In the genomic region with DNA sequence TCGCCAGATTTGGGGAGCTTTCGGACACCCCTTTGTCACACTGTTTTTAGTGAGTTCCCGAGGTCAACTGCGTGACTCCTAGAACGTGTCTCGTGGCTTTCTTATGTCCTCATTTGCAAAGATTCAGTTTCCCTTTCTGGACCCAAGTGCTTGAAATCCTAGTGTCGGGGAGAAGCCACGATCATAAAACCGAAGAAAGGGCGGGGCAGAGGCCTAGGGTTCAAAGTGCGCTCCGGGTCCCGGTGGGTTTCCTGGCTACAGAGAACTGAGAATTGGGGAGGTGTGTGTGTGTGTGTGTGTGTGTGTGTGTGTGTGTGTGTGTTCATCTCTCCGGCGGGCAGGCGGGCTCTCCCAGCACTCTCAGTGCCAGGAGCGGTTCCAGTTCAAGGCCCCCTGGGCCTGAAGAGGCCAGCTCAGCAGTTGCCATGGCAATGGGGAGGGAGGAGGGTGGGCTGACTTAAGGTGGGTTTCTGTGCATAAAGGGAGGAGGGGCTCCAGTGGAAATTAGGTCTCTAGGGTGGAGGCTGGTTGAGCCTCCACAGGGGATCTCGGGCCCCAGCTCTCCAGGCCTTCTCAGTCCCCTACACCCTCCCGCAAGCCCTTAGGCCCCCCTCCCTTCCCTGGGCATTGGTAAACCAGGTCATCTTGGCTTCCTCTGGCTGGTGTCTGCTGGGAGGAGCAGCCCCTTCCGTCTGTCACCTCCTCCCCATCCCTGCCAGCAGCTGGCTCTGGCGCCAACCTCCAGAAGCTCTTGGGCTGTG, we compare ENCODE assay signal across 8 mouse cellular contexts. TPM values are rescaled to one million over a fixed set of nuclear protein-coding genes. Genes with fewer than 3 reads are reported as not detected.
DNase-seq lines count a peak whose midpoint lies in the region; ATAC-seq lines count a peak whose summit lies in the region.

No protein-coding gene starts in this region.

- peak overlapping the region; percentile 4 for H3K9ac ChIP-seq in embryonic facial prominence, embryonic 12.5 days
- H3K9ac ChIP-seq in intestine, embryonic 14.5 days (ENCODE audit: low read length), result 0 out of 2 replicates have a peak overlapping the region, but pooled peaks have one; percentile 7
- no peak overlapping the region for H3K9ac ChIP-seq in stomach, embryonic 15.5 days

- peak overlapping the region; percentile 85 for H3K4me2 ChIP-seq in embryonic facial prominence, embryonic 12.5 days (replicated peaks)
- peak overlapping the region; percentile 96 for H3K4me2 ChIP-seq in intestine, embryonic 14.5 days (ENCODE audit: low read length)
- peak overlapping the region; percentile 95 for H3K4me2 ChIP-seq in stomach, embryonic 15.5 days

- intact Hi-C loops in heart, postnatal 14 days (cut with DNase I), result no loop called here

- DNase-seq in heart, adult 11 months, result peak; percentile 95
- DNase-seq in heart, postnatal 14 days, result no peak
- peak; percentile 59 for DNase-seq in adrenal gland, adult 8-10 months
- peak; percentile 71 for DNase-seq in intestine, embryonic 14.5 days (ENCODE audit: low spot score)
- DNase-seq in right cerebral cortex, adult 2 months (ENCODE audit: low spot score in 2 of 2), result no peak

- H3K9me3 ChIP-seq in embryonic facial prominence, embryonic 12.5 days, result no peaks in the 10 kb centered on the region
- no peaks in the 10 kb centered on the region for H3K9me3 ChIP-seq in intestine, embryonic 14.5 days (ENCODE audit: control insufficient read depth, low read length)
- peaks cover 2% of the 10 kb centered on the region; the same call in 1 of the 2 replicates for H3K9me3 ChIP-seq in megakaryocyte, embryonic 14.5 days
- H3K9me3 ChIP-seq in stomach, embryonic 15.5 days, result no peaks in the 10 kb centered on the region

- H3K27ac ChIP-seq in embryonic facial prominence, embryonic 12.5 days, result no peak overlapping the region
- H3K27ac ChIP-seq in intestine, embryonic 14.5 days (ENCODE audit: low read depth), result no peak overlapping the region
- no peak overlapping the region for H3K27ac ChIP-seq in stomach, embryonic 15.5 days

- peak overlapping the region; percentile 60 for H3K4me3 ChIP-seq in embryonic facial prominence, embryonic 12.5 days
- H3K4me3 ChIP-seq in intestine, embryonic 14.5 days (ENCODE audit: low read depth, low read length), result peak overlapping the region; percentile 63
- H3K4me3 ChIP-seq in megakaryocyte, embryonic 14.5 days (replicated peaks), result peak overlapping the region; percentile 93
- peak overlapping the region; percentile 63 for H3K4me3 ChIP-seq in stomach, embryonic 15.5 days (replicated peaks)

- H3K4me1 ChIP-seq in embryonic facial prominence, embryonic 12.5 days, result peaks cover 13% of the 10 kb centered on the region
- H3K4me1 ChIP-seq in intestine, embryonic 14.5 days (replicated peaks; ENCODE audit: control insufficient read depth, insufficient read depth, low read length), result 0 out of 2 replicates have a peak, but pooled peaks cover 3% of the 10 kb centered on the region
- peaks cover 47% of the 10 kb centered on the region for H3K4me1 ChIP-seq in megakaryocyte, embryonic 14.5 days
- peaks cover 15% of the 10 kb centered on the region for H3K4me1 ChIP-seq in stomach, embryonic 15.5 days

- peaks cover 27% of the 10 kb centered on the region for H3K27me3 ChIP-seq in embryonic facial prominence, embryonic 12.5 days
- H3K27me3 ChIP-seq in intestine, embryonic 14.5 days (replicated peaks; ENCODE audit: control insufficient read depth, insufficient read depth, low read length), result no peaks in the 10 kb centered on the region
- H3K27me3 ChIP-seq in megakaryocyte, embryonic 14.5 days (replicated peaks), result peaks cover 44% of the 10 kb centered on the region
- H3K27me3 ChIP-seq in stomach, embryonic 15.5 days (replicated peaks), result no peaks in the 10 kb centered on the region

- 10% methylated on average over 20 of the region's 21 CpGs for WGBS in embryonic facial prominence, embryonic 12.5 days
- 13% methylated on average over 21 of the region's 21 CpGs for WGBS in intestine, embryonic 14.5 days
- 25% methylated on average over 21 of the region's 21 CpGs for WGBS in stomach, embryonic 15.5 days

- H3K36me3 ChIP-seq in embryonic facial prominence, embryonic 12.5 days, result no peaks in the 10 kb centered on the region
- H3K36me3 ChIP-seq in intestine, embryonic 14.5 days (ENCODE audit: control insufficient read depth, insufficient read depth, low read length), result no peaks in the 10 kb centered on the region
- no peaks in the 10 kb centered on the region for H3K36me3 ChIP-seq in megakaryocyte, embryonic 14.5 days (replicated peaks; ENCODE audit: low read length)
- no peaks in the 10 kb centered on the region for H3K36me3 ChIP-seq in stomach, embryonic 15.5 days

- peak; percentile 4; the same call in 1 of the 2 replicates for ATAC-seq in embryonic facial prominence, embryonic 12.5 days (ENCODE audit: insufficient number of reproducible peaks, insufficient read depth, low FRiP score, low TSS enrichment)
- no peak; the same call in 1 of the 2 replicates for ATAC-seq in intestine, embryonic 14.5 days (replicated peaks; ENCODE audit: low FRiP score, low TSS enrichment, low read depth)
- no peak for ATAC-seq in stomach, embryonic 15.5 days (ENCODE audit: insufficient read depth, low FRiP score, low read depth)

RNA-seq across cellular contexts. Expression of gene Rasa4, which starts 1.4 kb away (rescaled TPM):
- total RNA-seq in heart, postnatal 14 days (2021), result 1 to 10 TPM; 6.6 to 8.3 TPM
- 10 to 100 TPM; 15.0 to 39.0 (median 29.5) TPM for total RNA-seq in adrenal gland, adult 8-10 months (2022)
- 13.1 and 13.7 TPM in 2 replicates for polyA plus RNA-seq in embryonic facial prominence, embryonic 12.5 days (2016; fragmentation: Nextera tagmentation; extraction: Ambion mirVana)
- polyA plus RNA-seq in intestine, embryonic 14.5 days (2014; fragmentation: Nextera tagmentation; extraction: Ambion mirVana), result 22.6 and 26.1 TPM in 2 replicates
- polyA plus RNA-seq in megakaryocyte, embryonic 14.5 days (2012; ENCODE audit: insufficient read depth, low replicate concordance), result 4.4 and 18.1 TPM in 2 replicates
- 9.3 and 10.4 TPM in 2 replicates for polyA plus RNA-seq in stomach, embryonic 15.5 days (2015; fragmentation: Nextera tagmentation; extraction: Ambion mirVana)

RNA-seq across cellular contexts. Expression of gene Upk3bl, which starts 30.8 kb away (rescaled TPM):
- total RNA-seq in heart, postnatal 14 days (2021), result not detected
- total RNA-seq in adrenal gland, adult 8-10 months (2022), result under 1 TPM in 1 of 4 experiments, not detected in 3; 0.41 TPM
- polyA plus RNA-seq in embryonic facial prominence, embryonic 12.5 days (2016; fragmentation: Nextera tagmentation; extraction: Ambion mirVana), result 8.7 and 9.8 TPM in 2 replicates
- 0.41 and 1.6 TPM in 2 replicates for polyA plus RNA-seq in intestine, embryonic 14.5 days (2014; fragmentation: Nextera tagmentation; extraction: Ambion mirVana)
- polyA plus RNA-seq in megakaryocyte, embryonic 14.5 days (2012; ENCODE audit: insufficient read depth, low replicate concordance), result not detected in 2 replicates
- 72.2 and 117 TPM in 2 replicates for polyA plus RNA-seq in stomach, embryonic 15.5 days (2015; fragmentation: Nextera tagmentation; extraction: Ambion mirVana)

RNA-seq across cellular contexts. Expression of gene Polr2j, which starts 31.4 kb away (rescaled TPM):
- 10 to 100 TPM; 61.5 to 63.4 TPM for total RNA-seq in heart, postnatal 14 days (2021)
- 10 to 100 TPM; 74.7 to 93.5 (median 85.9) TPM for total RNA-seq in adrenal gland, adult 8-10 months (2022)
- polyA plus RNA-seq in embryonic facial prominence, embryonic 12.5 days (2016; fragmentation: Nextera tagmentation; extraction: Ambion mirVana), result 230 and 234 TPM in 2 replicates
- 269 and 270 TPM in 2 replicates for polyA plus RNA-seq in intestine, embryonic 14.5 days (2014; fragmentation: Nextera tagmentation; extraction: Ambion mirVana)
- polyA plus RNA-seq in megakaryocyte, embryonic 14.5 days (2012; ENCODE audit: insufficient read depth, low replicate concordance), result 14.7 and 91.2 TPM in 2 replicates
- polyA plus RNA-seq in stomach, embryonic 15.5 days (2015; fragmentation: Nextera tagmentation; extraction: Ambion mirVana), result 209 and 218 TPM in 2 replicates

RNA-seq across cellular contexts. Expression of gene Upk3b, which starts 46.8 kb away (rescaled TPM):
- total RNA-seq in heart, postnatal 14 days (2021), result 10 to 100 TPM; 24.8 to 26.5 TPM
- total RNA-seq in adrenal gland, adult 8-10 months (2022), result 1 to 10 TPM; 2.8 to 6.9 (median 5.4) TPM
- 0.18 and 0.91 TPM in 2 replicates for polyA plus RNA-seq in embryonic facial prominence, embryonic 12.5 days (2016; fragmentation: Nextera tagmentation; extraction: Ambion mirVana)
- polyA plus RNA-seq in intestine, embryonic 14.5 days (2014; fragmentation: Nextera tagmentation; extraction: Ambion mirVana), result 52.1 and 53.5 TPM in 2 replicates
- 0.06 TPM in 1 of 2 replicates, not detected in the other for polyA plus RNA-seq in megakaryocyte, embryonic 14.5 days (2012; ENCODE audit: insufficient read depth, low replicate concordance)
- 30.3 and 37.0 TPM in 2 replicates for polyA plus RNA-seq in stomach, embryonic 15.5 days (2015; fragmentation: Nextera tagmentation; extraction: Ambion mirVana)

RNA-seq across cellular contexts. Expression of gene Lrwd1, which starts 50.8 kb away (rescaled TPM):
- 1 to 10 TPM; 6.5 to 7.0 TPM for total RNA-seq in heart, postnatal 14 days (2021)
- total RNA-seq in adrenal gland, adult 8-10 months (2022), result 10 to 100 TPM; 10.8 to 21.6 (median 14.9) TPM
- polyA plus RNA-seq in embryonic facial prominence, embryonic 12.5 days (2016; fragmentation: Nextera tagmentation; extraction: Ambion mirVana), result 49.1 and 50.0 TPM in 2 replicates
- polyA plus RNA-seq in intestine, embryonic 14.5 days (2014; fragmentation: Nextera tagmentation; extraction: Ambion mirVana), result 30.6 and 33.7 TPM in 2 replicates
- 47.2 and 54.5 TPM in 2 replicates for polyA plus RNA-seq in megakaryocyte, embryonic 14.5 days (2012; ENCODE audit: insufficient read depth, low replicate concordance)
- 27.2 and 28.5 TPM in 2 replicates for polyA plus RNA-seq in stomach, embryonic 15.5 days (2015; fragmentation: Nextera tagmentation; extraction: Ambion mirVana)

Comparison
In these comparisons a context has a peak if more than half of its experiments do, and no peak if none do; other contexts are left out.
1. DNase-seq: peak in heart, adult 11 months (single experiment), adrenal gland, adult 8-10 months (single experiment) and intestine, embryonic 14.5 days (single experiment); none in heart, postnatal 14 days (0 of 2) and right cerebral cortex, adult 2 months (0 of 2).
2. Peak in every context shown above with its lines, with median percentiles within 50 percentile points of each other: H3K4me2 ChIP-seq and H3K4me3 ChIP-seq.